Mouse (Mus musculus): ENCODE measurements around the gene Tpra1. TPM values are rescaled to one million over a fixed set of nuclear protein-coding genes. Genes with fewer than 3 reads are reported as not detected.

Gene Tpra1
- polyA plus RNA-seq, 1 experiment, result 31.0 TPM

- TF ChIP-seq POLR2A (IDR thresholded peaks at IDR 0.05; ENCODE audit: low read depth, low read length), result no peak
- TF ChIP-seq CTCF (IDR thresholded peaks at IDR 0.05; ENCODE audit: borderline replicate concordance, insufficient read depth, low read length), result no peak
- Histone ChIP-seq H3K4me3 (ENCODE audit: insufficient read depth, low read length) (no peak overlapping the region), H3K4me1 (ENCODE audit: control insufficient read depth, insufficient read depth, low read length) (no peaks in the 10 kb centered on the region), H3K27ac (ENCODE audit: insufficient read depth, low read length) (no peak overlapping the region)
Measured at GRCm38 (mm10) chr6:88886417-88886967, 15.6 kb upstream of the Tpra1 start.

- no peak for TF ChIP-seq CTCF (IDR thresholded peaks at IDR 0.05; ENCODE audit: borderline replicate concordance, insufficient read depth, low read length)
- no peak for TF ChIP-seq POLR2A (IDR thresholded peaks at IDR 0.05; ENCODE audit: low read depth, low read length)
Measured at GRCm38 (mm10) chr6:88889410-88890042, 12.5 kb upstream of the Tpra1 start.

GRCm38 (mm10) chr6:88890832-88891231, 11.2 kb upstream of the Tpra1 start:
- no peaks in the 10 kb centered on the region for H3K4me1 ChIP-seq (ENCODE audit: control insufficient read depth, insufficient read depth, low read length)
- no peak overlapping the region for H3K27ac ChIP-seq (ENCODE audit: insufficient read depth, low read length)
- H3K4me3 ChIP-seq (ENCODE audit: insufficient read depth, low read length), result no peak overlapping the region
- no peak for TF ChIP-seq POLR2A (IDR thresholded peaks at IDR 0.05; ENCODE audit: low read depth, low read length)
- TF ChIP-seq CTCF (IDR thresholded peaks at IDR 0.05; ENCODE audit: borderline replicate concordance, insufficient read depth, low read length), result no peak

More at GRCm38 (mm10) chr6:88889410-88890042, 12.5 kb upstream of the Tpra1 start:
- H3K27ac ChIP-seq (ENCODE audit: insufficient read depth, low read length), result no peak overlapping the region
- no peaks in the 10 kb centered on the region for H3K4me1 ChIP-seq (ENCODE audit: control insufficient read depth, insufficient read depth, low read length)
- H3K4me3 ChIP-seq (ENCODE audit: insufficient read depth, low read length), result no peak overlapping the region

- TF ChIP-seq CTCF (IDR thresholded peaks at IDR 0.05; ENCODE audit: borderline replicate concordance, insufficient read depth, low read length) (peak; percentile 91; the same call in 1 of the 2 replicates), POLR2A (IDR thresholded peaks at IDR 0.05; ENCODE audit: low read depth, low read length) (no peak)
- H3K27ac ChIP-seq (ENCODE audit: insufficient read depth, low read length), result no peak overlapping the region
- no peaks in the 10 kb centered on the region for H3K4me1 ChIP-seq (ENCODE audit: control insufficient read depth, insufficient read depth, low read length)
- no peak overlapping the region for H3K4me3 ChIP-seq (ENCODE audit: insufficient read depth, low read length)
Measured at GRCm38 (mm10) chr6:88893559-88893958, 8.5 kb upstream of the Tpra1 start.

- Histone ChIP-seq H3K27ac (ENCODE audit: insufficient read depth, low read length) (no peak overlapping the region), H3K4me1 (ENCODE audit: control insufficient read depth, insufficient read depth, low read length) (no peaks in the 10 kb centered on the region), H3K4me3 (ENCODE audit: insufficient read depth, low read length) (no peak overlapping the region)
- no peak for TF ChIP-seq CTCF (IDR thresholded peaks at IDR 0.05; ENCODE audit: borderline replicate concordance, insufficient read depth, low read length)
- no peak for TF ChIP-seq POLR2A (IDR thresholded peaks at IDR 0.05; ENCODE audit: low read depth, low read length)
Measured at GRCm38 (mm10) chr6:88895943-88896342, 6.1 kb upstream of the Tpra1 start.

GRCm38 (mm10) chr6:88897246-88897645, 4.8 kb upstream of the Tpra1 start:
- no peak overlapping the region for H3K27ac ChIP-seq (ENCODE audit: insufficient read depth, low read length)
- TF ChIP-seq POLR2A (IDR thresholded peaks at IDR 0.05; ENCODE audit: low read depth, low read length), result no peak
- H3K4me3 ChIP-seq (ENCODE audit: insufficient read depth, low read length), result peak overlapping the region; percentile 84; the same call in 1 of the 2 replicates
- no peaks in the 10 kb centered on the region for H3K4me1 ChIP-seq (ENCODE audit: control insufficient read depth, insufficient read depth, low read length)

- Histone ChIP-seq H3K4me1 (ENCODE audit: control insufficient read depth, insufficient read depth, low read length) (no peaks in the 10 kb centered on the region), H3K4me3 (ENCODE audit: insufficient read depth, low read length) (peak within 1 kb of the TSS; percentile 84), H3K27ac (ENCODE audit: insufficient read depth, low read length) (no peak within 1 kb of the TSS)
- TF ChIP-seq POLR2A (IDR thresholded peaks at IDR 0.05; ENCODE audit: low read depth, low read length) (peak; percentile 71), CTCF (IDR thresholded peaks at IDR 0.05; ENCODE audit: borderline replicate concordance, insufficient read depth, low read length) (no peak)
Measured at GRCm38 (mm10) chr6:88898534-88899048, 3.5 kb upstream of the Tpra1 start, which contains the start of gene Mcm2. Mcm2 (minus strand) TSS chr6:88898780.

GRCm38 (mm10) chr6:88899086-88899485, 3.0 kb upstream of the Tpra1 start:
- Histone ChIP-seq H3K4me1 (ENCODE audit: control insufficient read depth, insufficient read depth, low read length) (0 out of 2 replicates have a peak, but pooled peaks cover 3% of the 10 kb centered on the region), H3K27ac (ENCODE audit: insufficient read depth, low read length) (no peak overlapping the region), H3K4me3 (ENCODE audit: insufficient read depth, low read length) (no peak overlapping the region)
- TF ChIP-seq CTCF (IDR thresholded peaks at IDR 0.05; ENCODE audit: borderline replicate concordance, insufficient read depth, low read length) (no peak), POLR2A (IDR thresholded peaks at IDR 0.05; ENCODE audit: low read depth, low read length) (no peak)

- no peak overlapping the region for H3K4me3 ChIP-seq (ENCODE audit: insufficient read depth, low read length)
- H3K27ac ChIP-seq (ENCODE audit: insufficient read depth, low read length), result no peak overlapping the region
- TF ChIP-seq CTCF (IDR thresholded peaks at IDR 0.05; ENCODE audit: borderline replicate concordance, insufficient read depth, low read length), result no peak
- no peak for TF ChIP-seq POLR2A (IDR thresholded peaks at IDR 0.05; ENCODE audit: low read depth, low read length)
- H3K4me1 ChIP-seq (ENCODE audit: control insufficient read depth, insufficient read depth, low read length), result peaks cover 8% of the 10 kb centered on the region; the same call in 1 of the 2 replicates
Measured at GRCm38 (mm10) chr6:88899628-88900027, 2.4 kb upstream of the Tpra1 start.

- TF ChIP-seq CTCF (IDR thresholded peaks at IDR 0.05; ENCODE audit: borderline replicate concordance, insufficient read depth, low read length), result no peak
- H3K27ac ChIP-seq (ENCODE audit: insufficient read depth, low read length), result no peak overlapping the region
- peaks cover 11% of the 10 kb centered on the region; the same call in 1 of the 2 replicates for H3K4me1 ChIP-seq (ENCODE audit: control insufficient read depth, insufficient read depth, low read length)
- peak overlapping the region; percentile 63 for H3K4me3 ChIP-seq (ENCODE audit: insufficient read depth, low read length)
Measured at GRCm38 (mm10) chr6:88901471-88901870, 580 bp upstream of the Tpra1 start.

Measured in embryonic fibroblast, embryonic 13.5 days (primary cell).